Mouse (Mus musculus): ENCODE measurements around the gene Ros1. TPM values are rescaled to one million over a fixed set of nuclear protein-coding genes. Genes with fewer than 3 reads are reported as not detected.

Gene Ros1
- polyA plus RNA-seq, 1 experiment from 2014 or later = not detected

DNA sequence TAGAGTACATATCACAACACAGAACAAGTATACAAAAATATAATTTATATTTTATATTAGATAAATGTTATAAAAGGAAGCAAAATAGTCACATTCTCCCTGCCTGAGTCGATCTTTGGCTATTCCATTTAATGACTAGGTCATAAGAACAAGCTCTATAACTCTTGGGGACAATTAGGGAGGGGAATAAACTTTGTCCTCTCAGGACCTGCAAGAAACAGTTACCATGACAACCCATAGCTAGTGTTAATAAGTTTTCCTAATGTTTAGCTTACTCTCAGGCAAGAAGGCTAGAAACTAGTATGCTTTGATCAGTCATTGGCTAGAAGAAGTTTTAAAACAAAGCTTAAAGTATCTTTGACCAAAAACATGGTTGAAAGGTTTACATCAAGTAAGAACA is 93.8 kb downstream of the Ros1 start:
- Histone ChIP-seq H3K4me3 (ENCODE audit: low read depth, low read length) (no peak overlapping the region), H3K27me3 (ENCODE audit: control insufficient read depth, insufficient read depth, low read depth, low read length) (no peaks in the 10 kb centered on the region), H3K4me2 (ENCODE audit: low read length) (no peak overlapping the region), H3K27ac (ENCODE audit: low read length) (no peak overlapping the region), H3K9ac (ENCODE audit: low read depth, low read length) (no peak overlapping the region), H3K36me3 (ENCODE audit: control insufficient read depth, insufficient read depth, low read length) (no peaks in the 10 kb centered on the region), H3K9me3 (replicated peaks; ENCODE audit: control insufficient read depth, low read length, poor library complexity, severe bottlenecking) (no peaks in the 10 kb centered on the region), H3K4me1 (ENCODE audit: control insufficient read depth, insufficient read depth, low read length) (no peaks in the 10 kb centered on the region)
- no peak for ATAC-seq
- 79% methylated on average over 1 of the region's 1 CpGs for WGBS

DNA sequence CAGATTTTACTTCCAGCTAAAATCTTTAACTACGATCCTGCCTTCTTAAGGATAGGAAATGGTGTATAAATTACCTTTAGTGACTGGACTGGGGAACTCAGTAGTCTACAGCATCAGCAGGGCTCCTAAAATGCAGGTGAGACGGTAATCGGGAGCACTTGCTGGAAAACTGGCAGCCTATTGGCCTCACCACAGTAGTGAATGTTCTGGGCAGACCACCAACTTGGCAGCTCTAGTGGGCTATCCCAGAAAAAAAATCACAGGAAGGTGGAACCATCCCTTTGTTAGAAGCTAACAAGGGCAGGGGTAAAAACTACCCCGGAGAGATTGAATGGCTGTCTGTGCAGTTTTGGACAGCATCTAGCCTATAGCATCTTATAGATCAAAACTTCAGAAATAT is 102.9 kb downstream of the Ros1 start:
- Histone ChIP-seq H3K4me1 (ENCODE audit: control insufficient read depth, insufficient read depth, low read length) (no peaks in the 10 kb centered on the region), H3K9ac (ENCODE audit: low read depth, low read length) (no peak overlapping the region), H3K36me3 (ENCODE audit: control insufficient read depth, insufficient read depth, low read length) (no peaks in the 10 kb centered on the region), H3K27me3 (ENCODE audit: control insufficient read depth, insufficient read depth, low read depth, low read length) (no peaks in the 10 kb centered on the region), H3K27ac (ENCODE audit: low read length) (no peak overlapping the region), H3K9me3 (replicated peaks; ENCODE audit: control insufficient read depth, low read length, poor library complexity, severe bottlenecking) (no peaks in the 10 kb centered on the region), H3K4me3 (ENCODE audit: low read depth, low read length) (no peak overlapping the region), H3K4me2 (ENCODE audit: low read length) (no peak overlapping the region)
- no peak for ATAC-seq
- WGBS = 84% methylated on average over 4 of the region's 4 CpGs

DNA sequence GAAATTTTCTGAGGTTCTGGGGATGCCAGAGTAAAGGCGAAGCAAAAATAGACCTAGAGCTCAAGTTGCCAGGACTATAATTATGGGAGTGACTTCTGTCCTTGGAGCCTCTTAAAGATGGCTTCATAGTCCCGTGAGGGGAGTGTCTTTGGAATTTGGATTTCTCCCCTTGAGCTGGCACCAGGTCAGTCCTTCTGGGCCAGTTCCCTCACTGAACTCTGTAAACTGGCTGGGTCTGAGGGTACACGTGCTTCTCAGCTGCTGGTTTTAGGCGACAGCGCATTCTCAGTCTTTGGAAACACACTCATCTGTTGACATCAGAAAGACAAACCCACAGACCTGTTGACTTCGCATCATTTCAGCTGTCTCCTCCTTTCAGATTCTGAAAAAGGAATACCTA is 108.4 kb downstream of the Ros1 start:
- Histone ChIP-seq H3K27me3 (ENCODE audit: control insufficient read depth, insufficient read depth, low read depth, low read length) (no peaks in the 10 kb centered on the region), H3K4me1 (ENCODE audit: control insufficient read depth, insufficient read depth, low read length) (no peaks in the 10 kb centered on the region), H3K4me3 (ENCODE audit: low read depth, low read length) (no peak overlapping the region), H3K36me3 (ENCODE audit: control insufficient read depth, insufficient read depth, low read length) (no peaks in the 10 kb centered on the region), H3K9ac (ENCODE audit: low read depth, low read length) (no peak overlapping the region), H3K27ac (ENCODE audit: low read length) (no peak overlapping the region), H3K9me3 (replicated peaks; ENCODE audit: control insufficient read depth, low read length, poor library complexity, severe bottlenecking) (no peaks in the 10 kb centered on the region), H3K4me2 (ENCODE audit: low read length) (no peak overlapping the region)
- 91% methylated on average over 6 of the region's 6 CpGs for WGBS
- no peak for ATAC-seq

DNA sequence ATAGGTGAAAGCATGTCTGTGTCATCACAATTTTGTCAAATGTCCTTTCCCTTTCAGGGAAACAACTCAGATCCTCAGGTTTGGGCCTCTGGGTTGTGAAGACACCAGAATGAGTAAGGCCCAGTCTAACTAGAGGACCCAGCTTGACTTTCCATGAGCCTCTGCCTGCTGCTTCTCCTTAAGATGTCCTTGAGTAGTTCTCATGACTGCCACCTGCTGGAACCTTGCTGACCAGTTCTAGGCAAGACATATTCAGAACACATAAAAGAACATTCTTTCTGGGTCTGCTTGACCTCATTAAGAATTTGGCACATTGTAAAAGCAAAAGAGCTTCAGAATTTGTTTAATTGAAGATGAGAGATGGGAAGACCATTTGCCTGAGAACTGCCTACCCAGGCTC is 122.6 kb downstream of the Ros1 start:
- H3K27ac ChIP-seq (ENCODE audit: low read length) = no peak overlapping the region
- H3K4me2 ChIP-seq (ENCODE audit: low read length) = no peak overlapping the region
- H3K36me3 ChIP-seq (ENCODE audit: control insufficient read depth, insufficient read depth, low read length) = no peaks in the 10 kb centered on the region
- H3K9me3 ChIP-seq (replicated peaks; ENCODE audit: control insufficient read depth, low read length, poor library complexity, severe bottlenecking) = no peaks in the 10 kb centered on the region
- no peaks in the 10 kb centered on the region for H3K4me1 ChIP-seq (ENCODE audit: control insufficient read depth, insufficient read depth, low read length)
- H3K27me3 ChIP-seq (ENCODE audit: control insufficient read depth, insufficient read depth, low read depth, low read length) = no peaks in the 10 kb centered on the region
- H3K9ac ChIP-seq (ENCODE audit: low read depth, low read length) = no peak overlapping the region
- no peak for ATAC-seq
- H3K4me3 ChIP-seq (ENCODE audit: low read depth, low read length) = no peak overlapping the region

DNA sequence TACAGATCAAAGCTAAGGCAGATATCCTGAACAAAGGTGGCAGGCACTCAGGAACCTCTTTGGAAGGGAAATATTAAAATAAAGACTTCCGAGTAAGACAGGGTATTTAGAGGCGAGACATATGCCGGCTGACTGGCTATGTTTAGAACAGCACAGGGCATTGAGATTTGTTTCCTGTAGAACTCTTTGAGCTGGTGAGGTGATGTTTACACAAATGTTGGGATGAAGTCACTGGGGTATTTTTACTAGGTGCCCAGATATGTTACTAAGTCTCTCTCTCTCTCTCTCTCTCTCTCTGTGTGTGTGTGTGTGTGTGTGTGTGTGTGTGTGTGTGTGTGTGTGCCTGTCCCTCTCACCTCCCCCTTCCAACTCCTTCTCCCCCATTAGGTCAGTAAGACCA is 146.8 kb downstream of the Ros1 start:
- Histone ChIP-seq H3K4me3 (ENCODE audit: low read depth, low read length) (no peak overlapping the region), H3K9ac (ENCODE audit: low read depth, low read length) (no peak overlapping the region), H3K4me1 (ENCODE audit: control insufficient read depth, insufficient read depth, low read length) (no peaks in the 10 kb centered on the region), H3K4me2 (ENCODE audit: low read length) (no peak overlapping the region), H3K36me3 (ENCODE audit: control insufficient read depth, insufficient read depth, low read length) (no peaks in the 10 kb centered on the region), H3K27me3 (ENCODE audit: control insufficient read depth, insufficient read depth, low read depth, low read length) (no peaks in the 10 kb centered on the region), H3K9me3 (replicated peaks; ENCODE audit: control insufficient read depth, low read length, poor library complexity, severe bottlenecking) (no peaks in the 10 kb centered on the region), H3K27ac (ENCODE audit: low read length) (no peak overlapping the region)
- no peak for ATAC-seq
- 73% methylated on average over 3 of the region's 3 CpGs for WGBS

DNA sequence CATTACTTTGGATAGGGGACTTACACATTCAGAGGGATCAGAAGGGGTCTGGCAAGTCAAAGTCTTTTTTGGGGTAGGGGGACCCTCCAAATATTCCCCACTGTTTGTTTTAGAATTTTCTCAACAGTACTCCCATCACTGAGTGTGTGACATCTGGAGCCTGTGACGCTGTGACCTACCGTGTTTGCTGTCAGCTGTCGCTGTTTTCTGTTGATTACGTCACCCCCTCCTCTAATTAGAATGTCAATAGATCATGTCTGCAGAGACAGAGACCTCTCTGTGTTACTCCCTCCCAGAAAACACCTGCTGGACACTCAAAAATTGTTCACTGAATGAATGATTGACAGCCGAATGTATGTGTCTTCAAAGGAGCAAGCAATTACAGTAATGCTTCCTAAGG is 152.0 kb downstream of the Ros1 start:
- Histone ChIP-seq H3K27me3 (ENCODE audit: control insufficient read depth, insufficient read depth, low read depth, low read length) (no peaks in the 10 kb centered on the region), H3K27ac (ENCODE audit: low read length) (no peak overlapping the region), H3K4me1 (ENCODE audit: control insufficient read depth, insufficient read depth, low read length) (no peaks in the 10 kb centered on the region), H3K36me3 (ENCODE audit: control insufficient read depth, insufficient read depth, low read length) (no peaks in the 10 kb centered on the region), H3K4me3 (ENCODE audit: low read depth, low read length) (no peak overlapping the region), H3K9ac (ENCODE audit: low read depth, low read length) (no peak overlapping the region), H3K9me3 (replicated peaks; ENCODE audit: control insufficient read depth, low read length, poor library complexity, severe bottlenecking) (no peaks in the 10 kb centered on the region), H3K4me2 (ENCODE audit: low read length) (no peak overlapping the region)
- ATAC-seq = no peak
- 58% methylated on average over 5 of the region's 5 CpGs for WGBS

DNA sequence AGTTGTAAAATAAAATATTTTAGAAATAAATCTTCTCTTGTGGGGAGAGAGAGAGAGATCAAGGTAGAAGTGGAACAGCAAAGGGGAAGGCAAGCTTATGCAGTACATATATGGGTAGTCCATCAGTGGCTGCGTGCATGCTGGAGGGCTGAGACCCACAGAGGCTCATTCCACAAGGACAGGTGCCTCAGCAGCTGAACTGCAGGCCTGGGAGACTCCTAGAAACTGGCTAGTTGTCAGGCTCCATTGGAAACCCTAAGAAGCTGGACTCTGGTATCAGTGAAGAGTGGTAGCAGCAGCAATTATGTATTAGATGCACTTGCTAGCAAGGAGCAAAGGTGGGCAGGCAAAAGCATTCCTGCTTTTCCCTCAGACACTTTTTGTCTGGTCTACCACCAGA is 155.7 kb downstream of the Ros1 start:
- no peak overlapping the region for H3K4me3 ChIP-seq (ENCODE audit: low read depth, low read length)
- no peak overlapping the region for H3K27ac ChIP-seq (ENCODE audit: low read length)
- H3K9me3 ChIP-seq (replicated peaks; ENCODE audit: control insufficient read depth, low read length, poor library complexity, severe bottlenecking) = no peaks in the 10 kb centered on the region
- no peak for ATAC-seq
- H3K4me2 ChIP-seq (ENCODE audit: low read length) = no peak overlapping the region
- H3K27me3 ChIP-seq (ENCODE audit: control insufficient read depth, insufficient read depth, low read depth, low read length) = no peaks in the 10 kb centered on the region
- 64% methylated on average over 1 of the region's 1 CpGs for whole genome bisulfite sequencing
- H3K4me1 ChIP-seq (ENCODE audit: control insufficient read depth, insufficient read depth, low read length) = no peaks in the 10 kb centered on the region
- H3K36me3 ChIP-seq (ENCODE audit: control insufficient read depth, insufficient read depth, low read length) = no peaks in the 10 kb centered on the region
- no peak overlapping the region for H3K9ac ChIP-seq (ENCODE audit: low read depth, low read length)

DNA sequence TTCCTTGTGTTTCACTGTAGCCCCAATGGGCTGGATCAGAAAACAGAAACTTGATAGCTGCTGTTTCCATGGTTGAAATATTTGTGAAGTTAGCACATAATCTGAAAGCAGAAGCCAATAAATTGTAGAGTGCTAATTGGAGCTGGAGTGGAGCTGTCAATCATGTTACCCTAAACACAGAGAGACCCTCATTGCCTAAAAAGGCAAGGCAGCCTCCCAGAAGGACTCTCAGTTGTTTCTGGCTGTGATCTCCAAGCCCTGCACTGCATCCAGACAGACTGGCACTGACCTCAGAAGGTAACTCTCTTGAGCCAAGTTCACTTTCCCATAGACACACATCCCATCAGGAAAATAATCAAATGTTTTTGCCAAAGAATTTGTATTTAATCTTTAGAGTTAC is 161.3 kb downstream of the Ros1 start:
- Histone ChIP-seq H3K36me3 (ENCODE audit: control insufficient read depth, insufficient read depth, low read length) (no peaks in the 10 kb centered on the region), H3K27ac (ENCODE audit: low read length) (no peak overlapping the region), H3K4me2 (ENCODE audit: low read length) (no peak overlapping the region), H3K27me3 (ENCODE audit: control insufficient read depth, insufficient read depth, low read depth, low read length) (peaks cover 19% of the 10 kb centered on the region), H3K4me3 (ENCODE audit: low read depth, low read length) (no peak overlapping the region), H3K9ac (ENCODE audit: low read depth, low read length) (no peak overlapping the region), H3K9me3 (replicated peaks; ENCODE audit: control insufficient read depth, low read length, poor library complexity, severe bottlenecking) (no peaks in the 10 kb centered on the region), H3K4me1 (ENCODE audit: control insufficient read depth, insufficient read depth, low read length) (no peaks in the 10 kb centered on the region)
- ATAC-seq = no peak

DNA sequence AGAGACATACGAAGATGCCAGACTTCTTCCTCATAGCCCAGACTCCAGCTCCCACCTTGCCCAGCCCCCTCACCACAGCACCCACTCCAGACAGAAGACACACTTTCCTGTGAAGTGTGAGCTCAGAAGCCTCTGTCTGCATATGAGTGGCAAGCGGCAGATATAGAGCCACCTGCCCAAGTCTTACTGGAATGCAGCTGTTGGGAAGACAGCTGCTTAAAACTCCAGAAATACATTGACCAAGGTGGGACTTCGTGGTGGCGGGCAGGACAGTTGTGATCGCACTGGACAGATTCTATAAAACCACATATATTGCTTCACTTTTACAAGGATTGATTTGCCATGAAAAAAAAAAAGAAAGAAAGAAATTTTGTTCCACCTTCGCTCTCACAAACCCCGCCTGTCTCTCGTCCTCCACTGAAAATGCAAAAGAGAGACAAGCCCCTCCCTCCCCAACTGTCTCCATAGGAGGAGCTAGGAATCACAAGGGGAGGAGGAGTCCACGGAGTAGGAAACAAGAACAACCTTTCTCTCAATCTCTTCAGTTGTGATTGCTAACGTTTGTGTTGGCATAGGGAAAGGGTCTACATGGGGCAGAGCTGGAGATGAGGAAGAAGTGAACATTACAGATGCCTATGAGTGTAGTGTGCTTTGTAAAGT is 165.5 kb downstream of the Ros1 start:
- H3K4me1 ChIP-seq (ENCODE audit: control insufficient read depth, insufficient read depth, low read length) = peaks cover 12% of the 10 kb centered on the region
- no peak overlapping the region for H3K9ac ChIP-seq (ENCODE audit: low read depth, low read length)
- H3K4me2 ChIP-seq (ENCODE audit: low read length) = no peak overlapping the region
- WGBS = 2% methylated on average over 10 of the region's 10 CpGs
- H3K27me3 ChIP-seq (ENCODE audit: control insufficient read depth, insufficient read depth, low read depth, low read length) = peaks cover 50% of the 10 kb centered on the region
- H3K36me3 ChIP-seq (ENCODE audit: control insufficient read depth, insufficient read depth, low read length) = no peaks in the 10 kb centered on the region
- ATAC-seq = no peak
- no peak overlapping the region for H3K4me3 ChIP-seq (ENCODE audit: low read depth, low read length)
- no peaks in the 10 kb centered on the region for H3K9me3 ChIP-seq (replicated peaks; ENCODE audit: control insufficient read depth, low read length, poor library complexity, severe bottlenecking)
- no peak overlapping the region for H3K27ac ChIP-seq (ENCODE audit: low read length)
